Mouse (Mus musculus) granulocyte monocyte progenitor cell, adult 5-6 weeks (primary cell): ENCODE data around the gene Ctnna3. TPM values are rescaled to one million over a fixed set of nuclear protein-coding genes. Genes with fewer than 3 reads are reported as not detected.

ENCODE experiments used
- ATAC-seq: replicated peaks from 2 replicates; pipeline ENCODE4 v1.8.0; 2016; ENCODE audit warnings: mild to moderate bottlenecking, moderate TSS enrichment, inconsistent platforms; ENCODE audit not compliant: poor library complexity, severe bottlenecking
- total RNA-seq, 2 experiments: library from RNA; stranded (forward) in 1 of 2; stranded (reverse) in 1 of 2; fragments of 200-712, 200-1000 nt in 1 of 2; fragments of >200 nt in 1 of 2; fragmentation: Nextera tagmentation in 1 of 2; gene quantifications; 2 replicates each; pipeline ENCODE4 v1.2.3; 2014 to 2017

The Ctnna3 gene
- total RNA-seq, 2 experiments from 2014 or later = not detected

DNA sequence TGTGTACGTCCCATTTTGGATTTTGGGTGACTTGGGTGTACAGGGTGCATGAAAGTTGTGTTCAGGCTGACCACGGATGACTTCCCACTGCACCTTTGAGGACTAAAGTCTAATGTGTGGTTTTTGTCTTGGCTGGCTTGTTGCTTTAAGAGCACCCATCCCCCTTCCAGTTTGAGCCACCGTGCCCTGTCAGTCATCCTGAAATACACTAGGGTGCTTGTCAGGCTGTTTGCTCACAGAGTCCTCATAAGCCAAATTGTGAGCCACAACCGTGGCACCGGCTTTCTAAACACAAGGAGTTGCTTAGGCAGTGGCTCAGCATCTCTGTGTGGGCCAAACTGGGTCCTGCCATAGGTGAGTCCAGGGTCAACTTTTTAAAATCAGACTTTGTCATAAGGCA, 50.2 kb downstream of the Ctnna3 start:
- ATAC-seq = no peak

DNA sequence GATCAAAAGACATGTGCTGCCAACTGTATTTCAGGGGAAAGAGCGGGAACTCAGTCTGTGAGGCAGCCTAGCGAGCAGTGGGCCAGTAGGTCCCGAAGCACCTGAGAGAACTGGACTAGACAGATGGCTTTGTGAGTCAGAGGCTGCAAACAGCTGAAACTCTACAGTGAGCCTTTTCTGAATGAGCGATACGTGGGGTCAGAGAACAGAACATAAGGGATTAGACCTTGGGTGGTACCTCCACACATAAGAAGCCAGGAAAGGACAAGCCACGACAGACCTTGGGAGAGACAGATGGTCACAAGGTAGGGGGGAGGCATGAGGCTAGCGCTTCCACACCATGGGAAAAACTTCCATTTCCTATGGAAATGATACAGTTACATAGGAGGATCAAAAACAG, 58.4 kb downstream of the Ctnna3 start:
- no peak for ATAC-seq

DNA sequence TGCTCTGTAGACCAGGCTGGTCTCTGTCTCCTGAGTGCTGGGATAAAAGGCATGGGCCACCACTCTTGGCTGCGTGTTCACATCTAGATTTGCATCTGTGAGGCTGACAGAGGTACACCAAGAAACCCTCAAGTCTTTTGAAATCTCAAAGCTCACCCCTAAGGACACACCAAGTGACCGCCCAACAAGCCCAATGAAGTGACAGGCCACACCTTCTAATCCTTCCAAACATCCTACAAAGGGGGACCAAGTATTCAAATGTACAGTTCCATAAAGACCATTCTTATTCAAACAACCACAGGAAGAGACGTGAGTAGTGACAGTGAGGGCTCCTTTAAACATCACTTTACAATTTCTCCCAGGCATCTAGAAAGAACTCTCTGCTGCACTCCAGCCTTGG, 94.1 kb downstream of the Ctnna3 start:
- ATAC-seq = no peak

DNA sequence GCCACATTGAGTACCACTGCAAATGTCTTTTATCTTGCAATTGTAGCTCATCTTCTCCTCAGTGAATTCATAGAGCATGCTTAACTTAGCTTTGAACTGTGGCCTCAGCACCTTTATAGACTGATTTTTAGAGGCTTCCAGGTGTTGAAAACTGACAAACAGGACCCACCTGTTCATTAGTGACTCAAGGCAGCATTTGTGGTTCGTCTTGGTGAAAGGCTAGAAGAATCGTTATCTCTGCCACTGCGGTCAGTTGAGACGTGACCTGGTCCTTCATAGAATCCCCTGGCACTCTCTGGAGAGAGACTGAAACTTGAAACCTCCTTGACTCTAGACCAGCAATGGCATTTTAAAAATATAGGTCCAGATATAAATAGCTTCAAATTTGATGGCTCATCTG, 96.1 kb downstream of the Ctnna3 start:
- ATAC-seq = no peak

DNA sequence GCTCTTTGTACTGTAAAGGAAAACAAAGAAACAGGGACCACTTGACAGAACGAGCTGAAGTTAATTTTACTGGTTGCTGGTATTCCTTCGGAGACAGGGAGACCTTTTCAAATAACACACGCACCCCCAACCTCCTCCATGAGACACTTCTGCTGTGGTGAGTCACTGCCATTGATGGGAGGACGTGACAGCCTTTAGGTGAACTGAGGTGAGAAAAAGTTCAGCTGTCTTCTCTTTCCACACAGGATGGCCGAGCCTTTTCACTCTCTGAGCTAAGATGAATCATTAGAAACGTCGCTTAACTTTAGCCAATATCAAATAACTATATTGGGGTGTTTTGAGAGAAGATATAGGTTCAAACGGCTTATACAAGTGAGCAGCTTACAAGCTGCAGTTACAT, 102.5 kb downstream of the Ctnna3 start:
- no peak for ATAC-seq

DNA sequence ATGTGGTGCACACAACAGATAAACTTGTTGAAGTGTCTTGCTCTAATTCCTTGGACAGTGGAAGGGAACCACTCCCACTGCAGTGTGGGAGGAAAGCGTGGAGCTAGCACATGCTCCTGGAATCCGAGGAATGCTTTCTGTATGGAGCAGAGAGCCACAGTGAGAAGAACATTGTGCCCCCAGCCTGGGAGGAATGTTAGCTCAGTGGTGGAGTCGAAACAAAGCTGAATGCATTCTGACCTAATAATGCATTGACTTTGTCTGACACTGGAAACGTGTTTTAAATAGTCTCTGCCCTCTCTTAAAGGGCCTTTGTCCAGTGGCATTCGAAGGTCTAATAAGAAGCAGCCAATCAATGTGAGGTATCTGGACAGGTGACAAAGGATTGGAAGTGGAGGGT, 111.9 kb downstream of the Ctnna3 start:
- no peak for ATAC-seq

DNA sequence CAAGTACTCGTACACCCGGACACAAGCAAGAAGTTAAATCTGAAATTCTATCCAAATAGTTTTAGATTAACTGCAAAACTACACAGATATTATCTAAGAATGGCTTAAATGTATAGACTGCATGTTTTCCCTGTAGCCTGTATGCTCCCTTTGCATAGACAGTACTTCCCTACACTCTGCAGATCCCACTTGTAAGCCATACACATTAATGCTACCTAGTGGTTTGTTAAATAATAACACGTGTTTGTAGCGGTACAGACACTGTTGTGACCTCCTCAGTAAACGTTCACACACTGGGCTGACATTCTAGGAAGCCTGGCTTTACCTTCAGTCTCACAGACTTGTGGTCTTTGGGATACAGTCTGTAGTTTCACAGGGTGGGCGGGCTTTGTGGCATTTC, 112.6 kb downstream of the Ctnna3 start:
- no peak for ATAC-seq

DNA sequence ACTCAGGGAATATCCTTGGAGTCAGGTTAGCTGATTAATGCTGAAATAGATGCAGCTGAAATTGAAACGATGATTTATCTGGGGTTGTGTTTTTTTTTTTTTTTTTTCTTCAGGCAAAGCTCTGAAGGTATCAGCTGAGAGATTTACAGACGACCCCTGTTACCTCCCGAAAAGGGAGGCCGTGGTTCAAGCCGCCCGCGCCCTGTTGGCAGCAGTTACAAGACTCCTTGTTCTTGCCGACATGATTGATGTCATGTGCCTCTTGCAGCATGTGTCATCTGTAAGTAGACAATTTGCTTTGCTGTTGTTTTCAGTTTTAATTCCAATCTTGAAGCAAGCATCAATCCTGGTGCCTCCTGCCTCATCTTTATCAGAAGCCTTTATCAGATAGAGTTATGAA, 136.8 kb downstream of the Ctnna3 start:
- no peak for ATAC-seq

DNA sequence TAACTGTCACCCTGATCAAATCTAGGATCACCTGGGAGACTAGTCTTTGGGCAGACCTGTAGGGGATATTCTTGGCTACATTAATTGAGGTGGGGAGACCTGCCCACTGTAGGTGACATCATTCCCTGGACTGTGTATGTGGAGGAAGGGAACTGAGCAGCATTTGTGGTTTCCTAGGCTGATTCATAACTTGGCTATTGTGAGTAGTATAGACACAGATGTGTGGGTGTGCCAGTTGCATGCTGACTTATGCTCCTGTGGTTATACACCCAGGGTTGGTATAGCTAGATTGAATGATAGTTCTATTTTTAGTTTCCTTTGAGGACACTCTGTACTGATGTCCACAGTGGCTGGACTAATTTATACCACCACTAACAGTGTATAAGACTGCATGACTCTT, 141.7 kb downstream of the Ctnna3 start:
- ATAC-seq = no peak

DNA sequence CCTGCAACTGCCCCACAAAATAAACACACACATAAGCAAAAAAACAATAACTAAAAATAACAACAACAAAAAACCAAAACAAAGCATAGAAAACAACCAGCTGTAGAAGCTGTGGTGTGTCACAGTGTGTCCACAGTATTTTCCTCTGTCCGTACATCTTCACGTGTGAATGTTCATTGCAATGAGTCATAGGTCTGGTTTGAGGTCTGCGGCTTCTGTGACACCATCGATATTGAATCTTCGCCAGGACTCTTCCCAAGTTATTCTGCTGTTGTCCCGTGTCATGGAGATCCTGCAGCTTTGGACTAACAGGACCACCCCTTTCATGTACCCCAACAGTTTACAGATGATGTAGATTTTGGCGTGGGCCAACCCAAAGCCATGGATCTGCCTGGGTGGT, 143.0 kb downstream of the Ctnna3 start:
- ATAC-seq = no peak

DNA sequence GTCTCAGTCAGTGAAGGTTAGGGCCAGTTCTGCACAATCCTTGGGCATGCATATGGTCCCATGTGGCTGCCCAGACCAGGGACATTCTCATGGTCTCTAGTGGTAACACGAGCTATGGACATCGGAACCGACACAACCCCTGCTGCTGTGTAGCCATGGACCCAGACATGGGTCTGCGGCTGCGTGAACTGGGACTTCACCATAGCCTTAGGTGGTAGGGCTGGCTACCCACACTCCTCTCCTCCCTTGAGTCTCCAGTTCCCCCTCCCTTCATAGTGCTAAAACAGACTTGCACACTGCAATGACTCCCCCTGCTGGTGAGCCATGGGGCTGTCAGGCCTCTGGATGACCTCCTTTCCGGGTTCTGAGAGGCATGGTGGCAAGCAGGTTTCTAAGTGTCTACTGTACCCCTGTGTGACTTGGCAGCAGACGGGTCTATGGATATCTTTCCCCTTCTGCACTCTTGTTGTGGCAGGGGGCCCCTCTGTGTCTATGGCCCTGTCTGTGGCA, 144.3 kb downstream of the Ctnna3 start:
- 0 out of 2 replicates have a peak, but pooled peaks have one; percentile 25 for ATAC-seq

DNA sequence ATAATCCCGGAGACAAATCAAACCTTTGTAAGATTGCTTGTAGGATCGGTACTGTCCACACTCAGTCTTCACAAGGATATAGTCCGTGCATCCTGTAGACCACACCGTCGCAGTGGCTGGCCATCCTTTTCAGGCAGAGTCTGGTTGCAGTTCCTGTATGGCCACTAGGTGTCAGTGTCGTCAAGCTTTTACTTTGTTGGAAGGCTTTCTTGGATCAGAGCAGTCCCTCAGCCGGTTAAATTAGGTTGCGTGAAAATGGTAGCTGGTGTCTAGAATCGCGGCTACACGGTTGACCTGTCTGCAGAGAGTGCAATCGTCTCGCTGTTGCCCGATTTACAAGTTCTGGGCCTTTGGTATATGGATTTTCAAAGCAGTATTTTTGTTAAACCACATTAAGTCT, 152.7 kb downstream of the Ctnna3 start:
- peak; percentile 97 for ATAC-seq

DNA sequence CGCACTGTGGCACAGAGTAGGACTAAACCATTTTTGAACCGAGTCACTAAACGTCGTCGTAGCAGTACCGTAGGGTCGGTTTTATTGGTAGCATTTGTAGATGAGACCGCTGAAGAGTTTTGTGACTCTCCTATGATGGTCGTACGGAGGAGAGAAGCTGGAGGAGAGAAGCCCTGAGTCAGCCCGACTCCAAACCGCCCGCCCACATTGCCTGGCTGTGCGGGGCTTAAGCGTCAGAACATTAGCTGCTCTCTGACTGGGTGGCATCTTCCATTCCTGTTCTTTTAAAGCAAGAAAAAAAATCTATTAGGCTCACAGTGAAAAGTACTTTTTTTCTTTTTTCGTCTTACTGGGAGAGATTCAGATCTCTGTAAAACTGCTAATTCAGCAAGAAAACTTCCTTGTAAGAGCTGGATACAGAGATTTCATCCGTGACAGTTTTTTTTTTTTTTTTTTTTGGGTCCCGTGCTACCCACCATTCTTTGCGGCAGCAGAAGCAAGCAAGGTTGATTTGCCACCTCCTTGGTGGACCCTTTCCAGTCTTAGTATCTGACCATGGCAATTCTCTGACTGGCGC, 154.0 kb downstream of the Ctnna3 start:
- no peak for ATAC-seq

DNA sequence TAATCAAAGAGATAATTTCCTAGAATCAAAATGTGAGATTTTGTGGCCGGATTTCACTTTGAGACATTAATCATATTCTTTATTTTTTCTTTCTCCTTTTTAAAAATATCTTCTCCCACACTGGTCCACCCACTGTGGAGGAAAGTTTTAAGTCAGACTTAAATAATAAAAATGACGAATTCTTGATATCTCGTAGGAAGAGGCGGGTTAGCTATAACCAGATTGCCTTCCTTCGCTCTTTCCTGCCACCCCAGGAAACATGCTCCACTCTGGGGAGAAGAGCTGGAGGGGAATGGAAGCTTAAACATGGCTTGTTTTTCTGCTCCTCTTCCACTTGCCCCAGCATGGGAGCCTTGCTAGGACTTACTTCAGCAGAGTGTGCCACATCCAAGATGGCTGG, 169.5 kb downstream of the Ctnna3 start:
- ATAC-seq = no peak

DNA sequence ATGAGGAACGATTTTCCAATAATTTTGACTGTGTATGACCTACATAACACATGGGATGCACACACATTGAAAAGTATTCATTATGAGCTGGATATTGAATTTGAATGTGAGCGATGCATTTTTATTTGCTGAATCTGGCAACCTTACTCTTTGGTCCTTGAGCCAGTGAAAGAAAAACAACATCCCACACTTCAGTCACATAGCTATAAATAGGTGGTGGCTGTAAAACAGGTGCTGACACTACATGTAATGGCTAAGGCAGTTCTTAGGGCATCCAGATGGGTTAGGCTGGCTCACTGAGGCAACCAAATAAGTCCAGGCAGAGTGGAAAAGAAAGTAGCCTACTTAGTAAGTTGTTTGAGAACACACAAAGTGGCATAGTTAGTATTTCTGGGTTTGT, 171.3 kb downstream of the Ctnna3 start:
- no peak for ATAC-seq

DNA sequence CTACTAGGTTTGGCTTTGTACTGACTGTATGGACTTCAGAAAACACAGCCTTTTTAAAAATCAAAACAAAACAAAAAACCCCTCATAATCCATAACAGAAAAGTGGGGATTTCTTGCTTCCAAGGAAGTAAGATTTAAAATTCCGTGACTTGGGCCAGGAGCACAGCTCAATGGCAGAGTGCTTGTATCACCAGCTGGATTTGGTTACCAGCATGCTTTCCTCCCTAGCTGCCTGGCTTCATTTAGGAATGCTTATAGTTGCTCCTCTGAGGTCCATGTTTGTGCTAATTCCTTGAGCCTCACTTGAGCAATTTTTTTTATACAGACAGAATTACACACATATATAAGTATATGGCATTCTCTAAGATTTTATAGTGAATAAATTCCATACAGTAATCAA, 198.6 kb downstream of the Ctnna3 start:
- no peak for ATAC-seq

DNA sequence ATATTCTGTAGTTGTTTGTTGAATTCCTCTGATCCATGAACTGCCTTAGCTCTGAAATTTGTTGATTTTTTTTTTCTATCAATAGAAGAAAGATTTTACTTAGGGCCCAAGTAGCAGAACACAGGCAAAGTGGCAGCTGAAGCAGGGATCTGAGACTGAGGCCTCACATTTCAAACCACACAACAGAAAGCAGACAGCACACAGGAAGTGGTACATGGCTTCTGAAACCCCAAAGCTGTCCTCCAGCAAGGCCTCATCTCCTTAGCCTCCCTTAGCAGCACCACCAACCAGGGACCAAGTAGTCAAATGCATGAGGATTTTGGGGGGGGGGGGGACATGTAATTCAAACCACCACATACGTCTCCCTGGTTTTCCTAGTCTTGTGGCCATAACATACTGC, 204.0 kb downstream of the Ctnna3 start:
- no peak for ATAC-seq

DNA sequence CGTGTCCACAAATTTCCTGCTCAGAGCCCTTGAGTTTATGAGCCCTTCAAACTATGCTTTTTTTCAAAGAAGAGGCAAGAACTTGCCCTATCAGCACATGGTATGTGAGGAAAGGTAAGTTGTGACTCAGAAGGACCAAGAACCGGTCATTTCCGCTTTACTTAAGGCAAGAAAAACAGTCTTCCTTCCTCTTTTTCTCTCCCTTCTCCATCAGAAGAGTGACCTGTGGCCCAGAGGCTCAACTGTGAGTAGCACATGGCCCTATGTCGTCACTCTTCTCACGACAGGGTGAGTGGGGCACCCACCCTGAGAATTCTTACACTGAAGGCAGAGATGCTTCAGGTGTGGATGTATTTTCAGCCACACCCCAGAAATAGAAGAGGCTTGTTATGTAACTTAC, 208.1 kb downstream of the Ctnna3 start:
- peak; percentile 91 for ATAC-seq

DNA sequence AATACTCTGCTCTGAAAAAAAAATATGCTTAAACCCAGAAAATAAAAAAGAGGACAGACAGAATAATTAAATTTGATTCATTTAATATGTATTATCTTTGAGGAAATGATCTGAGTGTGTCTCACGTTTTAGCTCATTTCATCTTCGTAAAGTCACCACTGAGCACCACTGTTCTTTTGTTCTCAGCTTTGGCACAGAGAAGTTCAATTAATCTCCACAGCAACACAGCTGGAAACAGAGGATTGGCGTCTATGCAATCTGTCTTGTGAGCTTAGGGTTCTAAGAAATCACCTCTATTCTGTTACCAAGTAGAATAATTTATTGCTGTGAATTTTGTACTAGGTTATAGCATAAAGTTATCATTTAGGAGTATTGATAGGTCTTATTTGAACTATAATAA, 217.4 kb downstream of the Ctnna3 start:
- no peak for ATAC-seq

DNA sequence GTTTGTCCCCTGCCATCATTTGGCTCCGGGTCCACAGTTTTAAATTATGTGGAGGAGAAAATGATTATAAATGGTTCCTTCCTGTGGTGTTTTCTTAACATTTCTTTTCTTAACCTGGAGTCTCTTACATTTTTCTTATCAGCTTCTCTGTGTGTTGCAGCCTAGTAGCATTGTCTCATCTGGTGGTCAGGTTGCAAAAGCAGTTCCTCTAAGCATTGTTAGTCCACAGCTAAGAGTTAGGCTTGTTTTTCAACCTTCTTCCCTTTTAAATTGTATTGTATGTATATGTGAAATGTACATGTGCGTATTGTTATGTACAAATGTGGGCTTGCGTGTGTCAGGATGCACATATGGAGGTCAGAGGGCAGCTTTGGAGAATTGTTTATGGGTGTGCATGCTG, 220.4 kb downstream of the Ctnna3 start:
- peak; percentile 77 for ATAC-seq

DNA sequence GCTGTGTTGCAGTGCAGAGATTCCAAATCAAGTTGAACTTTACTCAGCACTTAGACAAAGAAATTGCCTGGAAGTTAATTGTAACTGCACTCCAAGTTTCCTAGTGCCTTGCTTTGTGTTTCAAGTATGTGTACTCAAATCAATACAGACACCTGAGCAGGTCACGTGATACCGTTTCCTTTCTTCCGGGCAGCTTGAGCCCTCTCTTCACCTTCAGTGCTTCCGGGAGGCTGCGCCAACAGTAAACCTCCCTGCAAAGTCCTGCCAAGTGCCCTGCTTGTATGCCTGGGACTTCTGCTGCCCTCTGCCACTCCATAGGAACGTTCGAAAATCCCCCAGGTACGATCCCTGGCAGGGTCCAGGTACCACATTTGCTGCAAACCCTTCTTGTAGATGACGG, 223.0 kb downstream of the Ctnna3 start:
- no peak for ATAC-seq

DNA sequence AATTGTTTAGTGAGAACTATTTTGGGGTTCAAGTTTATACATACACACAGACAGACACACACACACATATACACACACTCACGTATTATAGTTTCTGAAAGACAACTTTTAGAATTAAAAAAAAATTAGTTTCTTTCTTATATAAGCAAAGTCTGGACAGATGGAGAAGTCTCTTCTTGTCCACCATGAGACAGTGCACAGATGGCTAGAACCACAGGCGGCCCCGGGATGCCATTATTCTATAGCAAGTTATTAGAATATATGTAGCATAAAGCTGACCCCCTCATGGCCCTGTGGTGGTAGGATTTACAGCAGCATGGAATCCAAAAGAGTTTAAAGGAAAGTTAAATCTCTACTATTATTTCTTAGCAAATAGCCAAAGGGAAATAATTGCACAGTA, 223.7 kb downstream of the Ctnna3 start:
- no peak for ATAC-seq

DNA sequence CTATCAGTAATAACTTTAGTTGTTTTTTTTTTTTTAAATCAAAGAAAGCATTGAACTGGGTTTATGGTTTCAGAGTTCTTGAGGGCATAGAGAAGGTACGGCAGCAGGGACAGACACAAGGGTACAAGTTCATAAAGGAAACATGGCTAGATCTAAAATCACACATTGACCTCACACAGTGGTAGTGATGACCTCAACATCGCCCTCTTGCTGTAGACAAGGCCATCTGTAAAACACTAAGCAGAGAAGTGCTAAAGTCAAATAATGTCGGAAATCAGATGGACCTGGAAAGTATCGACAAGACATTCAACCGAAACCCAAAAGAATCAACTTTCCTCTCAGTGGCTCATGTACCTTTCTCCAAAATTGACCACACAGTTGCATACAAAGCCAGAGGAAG, 224.7 kb downstream of the Ctnna3 start:
- no peak for ATAC-seq
